Mouse (Mus musculus) E14TG2a.4 (cell line): Measurements from ENCODE around the gene Gm20388.

Experiments used
- CTCF ChIP-seq: conservative IDR thresholded peaks from 2 replicates; pipeline ENCODE4 v1.5.1; 2014; ENCODE audit warnings: low read length
- NANOG ChIP-seq: IDR thresholded peaks from 2 replicates; pipeline ENCODE4 v1.6.1; 2014; ENCODE audit warnings: borderline replicate concordance, low read length, mixed read lengths
- POU5F1 ChIP-seq: IDR thresholded peaks from 2 replicates; pipeline ENCODE4 v1.6.1; 2014; ENCODE audit warnings: low read length, borderline replicate concordance

DNA sequence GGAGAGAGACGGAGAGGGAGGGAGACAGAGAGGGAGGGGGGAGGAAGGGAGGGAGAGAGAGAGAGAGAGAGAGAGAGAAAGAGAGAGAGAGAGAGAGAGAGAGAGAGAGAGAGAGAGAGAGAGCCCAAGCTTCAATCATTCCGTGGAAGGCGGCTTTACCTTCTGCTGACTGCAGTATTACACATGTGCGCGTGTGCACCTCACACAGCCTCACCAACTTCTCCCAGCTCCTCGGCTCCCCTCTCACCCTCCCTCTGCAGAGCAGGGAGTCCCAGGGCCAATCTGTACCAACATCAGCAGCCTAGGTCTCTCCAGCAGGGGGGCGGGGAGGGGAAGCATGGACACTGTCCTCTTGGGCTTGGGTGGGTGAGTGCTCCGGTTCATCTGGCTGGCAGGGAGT, 2452.3 kb downstream of the Gm20388 start:
- TF ChIP-seq CTCF (no peak), NANOG (no peak), POU5F1 (no peak)
